Mouse (Mus musculus) lung, embryonic 15.5 days (tissue): ENCODE data around the gene Anks1. TPM values are rescaled to one million over a fixed set of nuclear protein-coding genes. Genes with fewer than 3 reads are reported as not detected.

Source experiments
- ATAC-seq: fragments of 200-750 bp; cut with Nextera tagmentation; 2 replicates; pipeline ENCODE4 v1.8.0; 2017; ENCODE audit warnings: moderate number of reproducible peaks, borderline replicate concordance; ENCODE audit not compliant: low FRiP score, low TSS enrichment; ENCODE audit errors: extremely low read depth
- H3K27ac ChIP-seq: fragments of 300-500 bp; sonication (generic); 2 replicates; pipeline ENCODE4 v1.5.1; 2015; ENCODE audit warnings: moderate library complexity, mild to moderate bottlenecking, inconsistent platforms
- H3K27me3 ChIP-seq: fragments of 300-500 bp; sonication (generic); 2 replicates; pipeline ENCODE4 v1.6.1; 2015; ENCODE audit warnings: inconsistent platforms
- H3K36me3 ChIP-seq: fragments of 300-500 bp; sonication (generic); 2 replicates; pipeline ENCODE4 v1.6.1; 2015; ENCODE audit warnings: inconsistent platforms
- H3K4me1 ChIP-seq: fragments of 300-500 bp; sonication (generic); 2 replicates; pipeline ENCODE4 v1.6.1; 2015; ENCODE audit warnings: inconsistent platforms
- H3K4me2 ChIP-seq: fragments of 300-500 bp; sonication (generic); 2 replicates; pipeline ENCODE4 v1.6.1; 2015; ENCODE audit warnings: inconsistent platforms, mild to moderate bottlenecking, moderate library complexity
- H3K4me3 ChIP-seq: fragments of 300-500 bp; sonication (generic); 2 replicates; pipeline ENCODE4 v1.5.1; 2015; ENCODE audit warnings: mild to moderate bottlenecking, inconsistent platforms
- H3K9ac ChIP-seq: fragments of 300-500 bp; sonication (generic); 2 replicates; pipeline ENCODE4 v1.6.1; 2015; ENCODE audit warnings: inconsistent platforms
- H3K9me3 ChIP-seq: fragments of 300-500 bp; sonication (generic); 2 replicates; pipeline ENCODE4 v1.6.1; 2016; ENCODE audit warnings: inconsistent platforms
- WGBS: fragments of 180-500 bp; shearing (Covaris S2); methylation state at CpG from one replicate; pipeline ENCODE4 v1.1.7; 2015; 5-methylcytosine and 5-hydroxymethylcytosine counted together
- polyA plus RNA-seq: library from polyadenylated mRNA; unstranded; fragments of >200 nt; fragmentation: Nextera tagmentation; extraction: Ambion mirVana; gene quantifications from 2 replicates; pipeline ENCODE4 v1.2.1, GENCODE M21; 2015

The Anks1 gene
- polyA plus RNA-seq, 1 experiment from 2014 or later = 19.3 TPM

GRCm38 (mm10) chr17:28028236-28028635 is 119.1 kb downstream of the Anks1 start:
- H3K4me1 ChIP-seq = peaks cover 88% of the 10 kb centered on the region
- H3K4me2 ChIP-seq = no peak overlapping the region
- no peak for ATAC-seq
- 72% methylated on average over 10 of the region's 10 CpGs for WGBS
- H3K9ac ChIP-seq = no peak overlapping the region
- H3K9me3 ChIP-seq = no peaks in the 10 kb centered on the region
- no peaks in the 10 kb centered on the region for H3K27me3 ChIP-seq
- H3K4me3 ChIP-seq = no peak overlapping the region
- peak overlapping the region; percentile 37; the same call in 1 of the 2 replicates for H3K27ac ChIP-seq
- H3K36me3 ChIP-seq = no peaks in the 10 kb centered on the region

GRCm38 (mm10) chr17:28029308-28029707 is 120.2 kb downstream of the Anks1 start:
- H3K4me1 ChIP-seq = peaks cover 88% of the 10 kb centered on the region
- H3K9me3 ChIP-seq = no peaks in the 10 kb centered on the region
- whole genome bisulfite sequencing = 60% methylated on average over 2 of the region's 2 CpGs

GRCm38 (mm10) chr17:28030446-28030845 is 121.3 kb downstream of the Anks1 start:
- WGBS = 73% methylated on average over 10 of the region's 10 CpGs
- Histone ChIP-seq H3K9me3 (no peaks in the 10 kb centered on the region), H3K27ac (peak overlapping the region; percentile 72), H3K4me1 (peaks cover 86% of the 10 kb centered on the region), H3K4me3 (no peak overlapping the region), H3K36me3 (no peaks in the 10 kb centered on the region), H3K4me2 (no peak overlapping the region), H3K9ac (no peak overlapping the region), H3K27me3 (no peaks in the 10 kb centered on the region)
- no peak for ATAC-seq

More at GRCm38 (mm10) chr17:28029308-28029707, 120.2 kb downstream of the Anks1 start:
- Histone ChIP-seq H3K9ac (no peak overlapping the region), H3K4me3 (no peak overlapping the region), H3K36me3 (no peaks in the 10 kb centered on the region), H3K27me3 (no peaks in the 10 kb centered on the region), H3K27ac (peak overlapping the region; percentile 72), H3K4me2 (no peak overlapping the region)
- ATAC-seq = no peak

GRCm38 (mm10) chr17:28031281-28031941 is 122.3 kb downstream of the Anks1 start:
- WGBS = 53% methylated on average over 9 of the region's 9 CpGs
- Histone ChIP-seq H3K9ac (no peak overlapping the region), H3K36me3 (no peaks in the 10 kb centered on the region), H3K27me3 (no peaks in the 10 kb centered on the region), H3K27ac (no peak overlapping the region), H3K4me3 (no peak overlapping the region), H3K9me3 (no peaks in the 10 kb centered on the region), H3K4me2 (no peak overlapping the region), H3K4me1 (peaks cover 84% of the 10 kb centered on the region)
- no peak for ATAC-seq

GRCm38 (mm10) chr17:28032219-28032618 is 123.1 kb downstream of the Anks1 start:
- no peak for ATAC-seq
- Histone ChIP-seq H3K4me2 (no peak overlapping the region), H3K4me1 (peaks cover 84% of the 10 kb centered on the region), H3K27ac (no peak overlapping the region), H3K9me3 (no peaks in the 10 kb centered on the region), H3K27me3 (no peaks in the 10 kb centered on the region), H3K9ac (no peak overlapping the region), H3K4me3 (no peak overlapping the region), H3K36me3 (no peaks in the 10 kb centered on the region)
- 62% methylated on average over 10 of the region's 10 CpGs for WGBS

GRCm38 (mm10) chr17:28033046-28033580 is 124.0 kb downstream of the Anks1 start:
- Histone ChIP-seq H3K4me2 (no peak overlapping the region), H3K4me3 (no peak overlapping the region), H3K9me3 (no peaks in the 10 kb centered on the region), H3K4me1 (peaks cover 85% of the 10 kb centered on the region), H3K27ac (peak overlapping the region; percentile 12), H3K9ac (no peak overlapping the region), H3K27me3 (no peaks in the 10 kb centered on the region), H3K36me3 (no peaks in the 10 kb centered on the region)
- ATAC-seq = no peak; the same call in 1 of the 2 replicates
- 26% methylated on average over 3 of the region's 3 CpGs for WGBS

- H3K9me3 ChIP-seq = no peaks in the 10 kb centered on the region
- H3K27me3 ChIP-seq = no peaks in the 10 kb centered on the region
- peaks cover 73% of the 10 kb centered on the region for H3K4me1 ChIP-seq
- no peak overlapping the region for H3K9ac ChIP-seq
- peak overlapping the region; percentile 83 for H3K27ac ChIP-seq
- H3K36me3 ChIP-seq = peaks cover 10% of the 10 kb centered on the region; the same call in 1 of the 2 replicates
- WGBS = 47% methylated on average over 8 of the region's 8 CpGs
- no peak overlapping the region for H3K4me2 ChIP-seq
- H3K4me3 ChIP-seq = no peak overlapping the region
- ATAC-seq = peak; percentile 79
Measured at GRCm38 (mm10) chr17:28034986-28035385, 125.9 kb downstream of the Anks1 start.

- Histone ChIP-seq H3K4me1 (peaks cover 59% of the 10 kb centered on the region), H3K36me3 (peaks cover 10% of the 10 kb centered on the region; the same call in 1 of the 2 replicates), H3K9ac (no peak overlapping the region), H3K27ac (no peak overlapping the region), H3K27me3 (no peaks in the 10 kb centered on the region), H3K9me3 (no peaks in the 10 kb centered on the region), H3K4me2 (no peak overlapping the region), H3K4me3 (no peak overlapping the region)
- WGBS = 68% methylated on average over 14 of the region's 14 CpGs
- ATAC-seq = no peak
Measured at GRCm38 (mm10) chr17:28036813-28037756, 128.0 kb downstream of the Anks1 start.

- 52% methylated on average over 16 of the region's 16 CpGs for WGBS
- Histone ChIP-seq H3K36me3 (peaks cover 15% of the 10 kb centered on the region; the same call in 1 of the 2 replicates), H3K9ac (no peak overlapping the region), H3K4me3 (no peak overlapping the region), H3K27ac (no peak overlapping the region), H3K4me2 (no peak overlapping the region), H3K4me1 (peaks cover 34% of the 10 kb centered on the region), H3K27me3 (no peaks in the 10 kb centered on the region), H3K9me3 (no peaks in the 10 kb centered on the region)
- ATAC-seq = no peak
Measured at GRCm38 (mm10) chr17:28040620-28041019, 131.5 kb downstream of the Anks1 start.

GRCm38 (mm10) chr17:28041298-28041697 is 132.2 kb downstream of the Anks1 start:
- WGBS = 87% methylated on average over 13 of the region's 13 CpGs
- H3K4me1 ChIP-seq = peaks cover 29% of the 10 kb centered on the region

GRCm38 (mm10) chr17:28042299-28042771 is 133.2 kb downstream of the Anks1 start:
- Histone ChIP-seq H3K4me1 (peaks cover 19% of the 10 kb centered on the region), H3K36me3 (peaks cover 19% of the 10 kb centered on the region; the same call in 1 of the 2 replicates), H3K4me3 (no peak overlapping the region), H3K9ac (peak overlapping the region; percentile 11; the same call in 1 of the 2 replicates), H3K9me3 (no peaks in the 10 kb centered on the region), H3K27ac (peak overlapping the region; percentile 68), H3K4me2 (peak overlapping the region; percentile 35), H3K27me3 (no peaks in the 10 kb centered on the region)
- 28% methylated on average over 23 of the region's 23 CpGs for WGBS
- peak; percentile 48 for ATAC-seq

More at GRCm38 (mm10) chr17:28041298-28041697, 132.2 kb downstream of the Anks1 start:
- Histone ChIP-seq H3K4me2 (no peak overlapping the region), H3K4me3 (no peak overlapping the region), H3K27ac (0 out of 2 replicates have a peak overlapping the region, but pooled peaks have one; percentile 68), H3K9me3 (no peaks in the 10 kb centered on the region), H3K27me3 (no peaks in the 10 kb centered on the region), H3K9ac (no peak overlapping the region), H3K36me3 (peaks cover 15% of the 10 kb centered on the region; the same call in 1 of the 2 replicates)
- ATAC-seq = no peak
